Mouse (Mus musculus): ENCODE data around the gene Rnf207. TPM values are rescaled to one million over a fixed set of nuclear protein-coding genes. Genes with fewer than 3 reads are reported as not detected.

The Rnf207 gene
- total and polyA plus RNA-seq, 3 experiments, result 0.51 TPM; not detected in 2

DNA sequence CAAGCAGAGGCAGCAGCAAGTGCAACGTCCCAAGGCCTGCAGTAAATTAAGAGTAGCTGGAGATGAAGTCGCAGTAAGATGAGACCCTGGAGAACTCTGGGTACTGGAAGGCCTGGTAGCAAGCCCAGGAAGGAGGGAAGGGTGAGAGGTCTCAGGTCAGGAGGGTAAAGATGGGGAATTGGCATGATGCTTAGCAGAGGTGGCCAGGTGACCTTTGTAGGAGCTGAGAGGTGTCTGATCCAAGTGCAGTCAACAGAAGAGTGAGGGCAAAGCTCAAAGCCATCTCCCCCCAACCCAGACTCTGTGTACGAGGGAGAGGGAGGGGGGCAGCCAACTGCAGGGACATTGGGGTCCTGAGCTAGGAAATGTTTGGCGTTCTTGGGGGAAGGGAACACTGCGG, 2.7 kb upstream of the Rnf207 start:
- Histone ChIP-seq H3K9me3 (replicated peaks; ENCODE audit: low read length) (peaks cover 3% of the 10 kb centered on the region), H3K4me1 (ENCODE audit: control insufficient read depth in 1 of 2, insufficient read depth in 2 of 2) (peaks cover 0 to 7% of the 10 kb centered on the region in 2 experiments; a peak in 1 of 4 replicates), H3K9ac (ENCODE audit: insufficient read depth, low read depth) (no peak overlapping the region), H3K4me2 (ENCODE audit: insufficient read depth, low read depth, poor library complexity, severe bottlenecking) (no peak overlapping the region), H3K27me3 (replicated peaks) (peaks cover 11% of the 10 kb centered on the region), H3K36me3 (replicated peaks in 1 of 2; ENCODE audit: control insufficient read depth in 1 of 2, insufficient read depth in 1 of 2, low read length in 1 of 2) (no peaks in the 10 kb centered on the region), H3K4me3 (replicated peaks in 1 of 3; ENCODE audit: low read depth in 2 of 3, low read length in 2 of 3, poor library complexity in 1 of 3) (no peak overlapping the region), H3K27ac (ENCODE audit: insufficient read depth, low read depth) (no peak overlapping the region), H3K79me2 (replicated peaks; ENCODE audit: control insufficient read depth, extremely low read depth, insufficient read depth, poor library complexity, severe bottlenecking) (peaks cover 8% of the 10 kb centered on the region)
- dilution Hi-C loops (cut with MboI; ENCODE audit: extremely low pct_ligation_motif_present, extremely low pct_unique_long_range_greater_than_20kb, low sequenced_read_pairs), result no loop called here
- DNase-seq (ENCODE audit: extremely low read depth), result no peak
- in situ Hi-C loops (cut with MboI; ENCODE audit: low pct_ligation_motif_present, low pct_unique_long_range_greater_than_20kb, low sequenced_read_pairs), result no loop called here
- TF ChIP-seq ZNF384 (IDR thresholded peaks at IDR 0.05; ENCODE audit: low read depth, low read length) (no peak), MEF2A (IDR thresholded peaks at IDR 0.05; ENCODE audit: borderline replicate concordance, low read depth, low read length) (no peak), JUN (IDR thresholded peaks at IDR 0.05; ENCODE audit: insufficient read depth, low read depth, low read length) (no peak), MAX (IDR thresholded peaks at IDR 0.05; ENCODE audit: low read length) (no peak), TCF12 (IDR thresholded peaks at IDR 0.05; ENCODE audit: low read depth, low read length) (no peak), UBTF (IDR thresholded peaks at IDR 0.05; ENCODE audit: low read depth, low read length) (no peak), EP300 (IDR thresholded peaks at IDR 0.05; ENCODE audit: low read length) (no peak), GABPA (IDR thresholded peaks at IDR 0.05; ENCODE audit: insufficient replicate concordance, low read depth, low read length) (no peak), ZC3H11A (IDR thresholded peaks at IDR 0.05; ENCODE audit: low read depth, low read length) (no peak), NRF1 (IDR thresholded peaks at IDR 0.05; ENCODE audit: low read depth, low read length) (no peak), MYC (IDR thresholded peaks at IDR 0.05; ENCODE audit: low read depth, low read length) (no peak), MXI1 (IDR thresholded peaks at IDR 0.05; ENCODE audit: low read depth, low read length) (no peak), CHD1 (IDR thresholded peaks at IDR 0.05; ENCODE audit: low read depth, low read length) (no peak), CTCF (conservative IDR thresholded peaks at IDR 0.05 in 1 of 2, IDR thresholded peaks at IDR 0.05 in 1 of 2; ENCODE audit: low read depth in 2 of 2, low read length in 2 of 2) (no peak), PAX5 (IDR thresholded peaks at IDR 0.05; ENCODE audit: low read length) (no peak), CHD2 (IDR thresholded peaks at IDR 0.05; ENCODE audit: low read length) (no peak), E2F4 (IDR thresholded peaks at IDR 0.05; ENCODE audit: insufficient replicate concordance, low read depth, low read length) (no peak), RCOR1 (conservative IDR thresholded peaks at IDR 0.05; ENCODE audit: low read depth, low read length) (no peak), SMC3 (IDR thresholded peaks at IDR 0.05; ENCODE audit: low read depth, low read length) (no peak), SIN3A (IDR thresholded peaks at IDR 0.05; ENCODE audit: low read length) (no peak)

DNA sequence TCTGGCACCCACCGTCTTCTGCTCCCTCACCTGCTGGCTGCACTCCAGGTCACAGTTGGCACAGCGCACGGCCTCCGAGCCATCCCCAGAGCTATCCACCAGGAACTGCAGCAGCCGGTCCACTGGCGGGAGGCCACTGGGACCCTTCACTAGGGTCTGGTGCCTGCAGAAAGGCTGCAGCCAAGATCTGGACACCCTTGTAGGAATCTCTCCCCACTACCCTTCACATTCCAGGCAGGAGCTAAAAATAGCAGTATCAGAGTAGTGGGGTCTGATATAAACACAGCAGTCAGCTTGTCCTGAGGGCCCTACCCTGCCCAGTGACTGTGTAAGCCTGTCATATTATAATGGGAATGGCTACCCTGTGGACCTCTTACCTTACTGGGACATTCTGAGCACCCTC, 1.2 kb downstream of the Rnf207 start:
- no peaks in the 10 kb centered on the region for H3K79me2 ChIP-seq (replicated peaks; ENCODE audit: control insufficient read depth, extremely low read depth, insufficient read depth, poor library complexity, severe bottlenecking)
- dilution Hi-C loops (cut with MboI; ENCODE audit: extremely low pct_ligation_motif_present, extremely low pct_unique_long_range_greater_than_20kb, low sequenced_read_pairs), result no loop called here
- H3K4me1 ChIP-seq (ENCODE audit: control insufficient read depth in 1 of 2, insufficient read depth in 2 of 2), result peaks cover 0 to 10% of the 10 kb centered on the region in 2 experiments; a peak in 2 of 4 replicates
- peaks cover 30% of the 10 kb centered on the region for H3K27me3 ChIP-seq (replicated peaks)
- H3K9me3 ChIP-seq (replicated peaks; ENCODE audit: low read length), result no peaks in the 10 kb centered on the region
- no peak overlapping the region for H3K27ac ChIP-seq (ENCODE audit: insufficient read depth, low read depth)
- TF ChIP-seq MAX (IDR thresholded peaks at IDR 0.05; ENCODE audit: low read length), result no peak
- TF ChIP-seq SMC3 (IDR thresholded peaks at IDR 0.05; ENCODE audit: low read depth, low read length), result no peak
- no peak for TF ChIP-seq MYC (IDR thresholded peaks at IDR 0.05; ENCODE audit: low read depth, low read length)
- TF ChIP-seq UBTF (IDR thresholded peaks at IDR 0.05; ENCODE audit: low read depth, low read length), result no peak
- TF ChIP-seq ZNF384 (IDR thresholded peaks at IDR 0.05; ENCODE audit: low read depth, low read length), result no peak
- no peak for TF ChIP-seq CTCF (conservative IDR thresholded peaks at IDR 0.05 in 1 of 2, IDR thresholded peaks at IDR 0.05 in 1 of 2; ENCODE audit: low read depth in 2 of 2, low read length in 2 of 2)
- no peak for TF ChIP-seq MAFK (IDR thresholded peaks at IDR 0.05; ENCODE audit: insufficient replicate concordance, low read length)
- TF ChIP-seq SIN3A (IDR thresholded peaks at IDR 0.05; ENCODE audit: low read length), result no peak
- TF ChIP-seq E2F4 (IDR thresholded peaks at IDR 0.05; ENCODE audit: insufficient replicate concordance, low read depth, low read length), result no peak
- TF ChIP-seq TCF12 (IDR thresholded peaks at IDR 0.05; ENCODE audit: low read depth, low read length), result no peak
- TF ChIP-seq BHLHE40 (IDR thresholded peaks at IDR 0.05; ENCODE audit: low read depth, low read length), result no peak
- no peak for TF ChIP-seq ELF1 (IDR thresholded peaks at IDR 0.05; ENCODE audit: low read depth, low read length)
- TF ChIP-seq MEF2A (IDR thresholded peaks at IDR 0.05; ENCODE audit: borderline replicate concordance, low read depth, low read length), result no peak
- no peak for TF ChIP-seq IRF4 (IDR thresholded peaks at IDR 0.05; ENCODE audit: low read depth, low read length)
- DNase-seq (ENCODE audit: extremely low read depth), result no peak
- H3K36me3 ChIP-seq (replicated peaks in 1 of 2; ENCODE audit: control insufficient read depth in 1 of 2, insufficient read depth in 1 of 2, low read length in 1 of 2), result no peaks in the 10 kb centered on the region
- no peak overlapping the region for H3K4me2 ChIP-seq (ENCODE audit: insufficient read depth, low read depth, poor library complexity, severe bottlenecking)
- H3K4me3 ChIP-seq (replicated peaks in 1 of 3; ENCODE audit: low read depth in 2 of 3, low read length in 2 of 3, poor library complexity in 1 of 3), result no peak overlapping the region
- no peak overlapping the region for H3K9ac ChIP-seq (ENCODE audit: insufficient read depth, low read depth)
- in situ Hi-C loops (cut with MboI; ENCODE audit: low pct_ligation_motif_present, low pct_unique_long_range_greater_than_20kb, low sequenced_read_pairs), result no loop called here
